Comparison of ENCODE assay signal across 13 mouse cellular contexts in the genomic region with DNA sequence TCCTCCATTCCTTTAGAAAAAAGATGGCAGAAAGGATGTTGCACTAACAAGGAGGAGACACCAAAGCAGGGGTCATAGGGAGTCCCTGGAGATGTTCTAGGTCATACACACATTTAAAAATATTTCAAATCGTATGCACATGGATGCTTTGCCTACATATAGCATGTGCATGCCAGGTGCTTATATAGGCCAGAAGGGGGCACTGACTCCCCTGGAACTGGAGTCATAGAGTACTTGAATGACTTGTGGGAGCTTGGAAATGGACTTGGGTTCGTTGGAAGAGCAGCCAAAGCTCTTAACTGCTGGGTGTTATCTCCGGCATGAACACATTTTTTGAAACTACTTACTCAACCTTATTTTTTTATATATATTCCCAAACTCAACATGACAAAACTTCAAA.
DNase-seq lines count a peak whose midpoint lies in the region; ATAC-seq and TF ChIP-seq lines count a peak whose summit lies in the region.
"Had no signal": no experiment of that assay in that cellular context is flagged by ENCODE, and none has a peak within 500 bp of the region (broad histone marks: within the 10 kb centered on the region; RNA-seq: fewer than 3 reads in every experiment).

No protein-coding gene starts in this region.

- no peaks in the 10 kb centered on the region for H3K27me3 ChIP-seq in lung, postnatal 0 days (replicated peaks; ENCODE audit: insufficient read depth, low read length)
- H3K27me3 ChIP-seq: liver, embryonic 13.5 days had no signal

- no peak overlapping the region for H3K4me2 ChIP-seq in lung, postnatal 0 days (replicated peaks; ENCODE audit: low read depth, low read length)
- H3K4me2 ChIP-seq: liver, embryonic 13.5 days had no signal

- TF ChIP-seq POLR2A in lung, adult 2 months (IDR thresholded peaks at IDR 0.05; ENCODE audit: borderline replicate concordance, extremely low read depth, low read depth, low read length) = no peak

- TF ChIP-seq CTCF in gastrocnemius, adult 2 months (IDR thresholded peaks at IDR 0.05) = peak; percentile 3; the same call in 1 of the 2 replicates
- TF ChIP-seq CTCF in lung, postnatal 0 days (IDR thresholded peaks at IDR 0.05) = peak; percentile 41
- TF ChIP-seq CTCF in lung, adult 2 months (IDR thresholded peaks at IDR 0.05; ENCODE audit: insufficient read depth, low read length) = no peak

- no peaks in the 10 kb centered on the region for H3K4me1 ChIP-seq in lung, postnatal 0 days (ENCODE audit: insufficient read depth, low read depth, low read length)
- H3K4me1 ChIP-seq in lung, adult 2 months (ENCODE audit: control insufficient read depth, insufficient read depth, low read length) = no peaks in the 10 kb centered on the region
- H3K4me1 ChIP-seq: liver, embryonic 13.5 days had no signal

- H3K9ac ChIP-seq in lung, postnatal 0 days (replicated peaks; ENCODE audit: low read depth) = no peak overlapping the region
- H3K9ac ChIP-seq: liver, embryonic 13.5 days had no signal

- ATAC-seq in lung, postnatal 0 days = no peak
- ATAC-seq in granulocyte monocyte progenitor cell, adult 5-6 weeks (replicated peaks; ENCODE audit: poor library complexity, severe bottlenecking) = no peak

- no peaks in the 10 kb centered on the region for H3K9me3 ChIP-seq in lung, postnatal 0 days (ENCODE audit: low read length)
- H3K9me3 ChIP-seq: liver, embryonic 13.5 days had no signal

- no peak for DNase-seq in gastrocnemius, adult 2 months
- no peak for DNase-seq in gastrocnemius, postnatal 36 days
- DNase-seq in lung, postnatal 0 days (ENCODE audit: low spot score) = no peak
- no peak for DNase-seq in lung, adult 2 months
- DNase-seq in brain, adult 2 months (ENCODE audit: low read depth, low spot score) = peak; percentile 34
- peak; percentile 40 for DNase-seq in retina, postnatal 1 day
- DNase-seq in heart, postnatal 4 days = no peak
- DNase-seq: heart, adult 11 months; heart, postnatal 14 days; kidney, adult 11 months; liver, embryonic 13.5 days; thymus, postnatal 4 days had no signal

- H3K4me3 ChIP-seq in gastrocnemius, adult 2 months = no peak overlapping the region
- no peak overlapping the region for H3K4me3 ChIP-seq in lung, postnatal 0 days (ENCODE audit: low read depth, low read length)
- H3K4me3 ChIP-seq in lung, adult 2 months (replicated peaks; ENCODE audit: extremely low read depth, low read depth, low read length) = no peak overlapping the region
- H3K4me3 ChIP-seq: liver, embryonic 13.5 days had no signal

- H3K27ac ChIP-seq in gastrocnemius, adult 2 months = no peak overlapping the region
- no peak overlapping the region for H3K27ac ChIP-seq in lung, postnatal 0 days (ENCODE audit: low read length)
- H3K27ac ChIP-seq: liver, embryonic 13.5 days had no signal

- intact Hi-C loops in gastrocnemius, adult 2 months (cut with DNase I) = no loop called here
- intact Hi-C loops in gastrocnemius, postnatal 36 days (cut with DNase I) = no loop called here

- no peak for TF ChIP-seq EP300 in lung, postnatal 0 days (IDR thresholded peaks at IDR 0.05)

- 53% methylated on average over 3 of the region's 3 CpGs for WGBS in lung, postnatal 0 days
- 53% methylated on average over 3 of the region's 3 CpGs for whole genome bisulfite sequencing in lung, adult 2 months

- H3K36me3 ChIP-seq in lung, postnatal 0 days (ENCODE audit: insufficient read depth, low read length) = no peaks in the 10 kb centered on the region
- H3K36me3 ChIP-seq: liver, embryonic 13.5 days had no signal

Comparison
In these comparisons a context has a peak if more than half of its experiments do, and no peak if none do; other contexts are left out.
1. DNase-seq: peak in brain, adult 2 months (single experiment) and retina, postnatal 1 day (single experiment); none in gastrocnemius, adult 2 months (single experiment), gastrocnemius, postnatal 36 days (0 of 2), lung, postnatal 0 days (single experiment), lung, adult 2 months (single experiment) and heart, postnatal 4 days (single experiment).